Mouse (Mus musculus): ENCODE measurements at regions not wholly inside any gene's neighbourhood (a gene's known extent, or its start where the extent isn't known, plus 50 kb on each side); places are given as distances from the start of the nearest gene placed in this dataset.

GRCm38 (mm10) chr12:12510764-12511163 lies 248.8 kb downstream of the Fam49a start:
- TF ChIP-seq CTCF (IDR thresholded peaks at IDR 0.05; ENCODE audit: borderline replicate concordance, insufficient read depth, low read depth, low read length) = no peak
- no peak for TF ChIP-seq POLR2A (IDR thresholded peaks at IDR 0.05; ENCODE audit: borderline replicate concordance, insufficient read depth, low read length)

All from cerebellum, adult 2 months (tissue).